Mouse (Mus musculus): ENCODE results near the gene Fam221a.
A peak's percentile ranks its signal among the peaks of the same experiment; 100 is the strongest.

The Fam221a gene

DNA sequence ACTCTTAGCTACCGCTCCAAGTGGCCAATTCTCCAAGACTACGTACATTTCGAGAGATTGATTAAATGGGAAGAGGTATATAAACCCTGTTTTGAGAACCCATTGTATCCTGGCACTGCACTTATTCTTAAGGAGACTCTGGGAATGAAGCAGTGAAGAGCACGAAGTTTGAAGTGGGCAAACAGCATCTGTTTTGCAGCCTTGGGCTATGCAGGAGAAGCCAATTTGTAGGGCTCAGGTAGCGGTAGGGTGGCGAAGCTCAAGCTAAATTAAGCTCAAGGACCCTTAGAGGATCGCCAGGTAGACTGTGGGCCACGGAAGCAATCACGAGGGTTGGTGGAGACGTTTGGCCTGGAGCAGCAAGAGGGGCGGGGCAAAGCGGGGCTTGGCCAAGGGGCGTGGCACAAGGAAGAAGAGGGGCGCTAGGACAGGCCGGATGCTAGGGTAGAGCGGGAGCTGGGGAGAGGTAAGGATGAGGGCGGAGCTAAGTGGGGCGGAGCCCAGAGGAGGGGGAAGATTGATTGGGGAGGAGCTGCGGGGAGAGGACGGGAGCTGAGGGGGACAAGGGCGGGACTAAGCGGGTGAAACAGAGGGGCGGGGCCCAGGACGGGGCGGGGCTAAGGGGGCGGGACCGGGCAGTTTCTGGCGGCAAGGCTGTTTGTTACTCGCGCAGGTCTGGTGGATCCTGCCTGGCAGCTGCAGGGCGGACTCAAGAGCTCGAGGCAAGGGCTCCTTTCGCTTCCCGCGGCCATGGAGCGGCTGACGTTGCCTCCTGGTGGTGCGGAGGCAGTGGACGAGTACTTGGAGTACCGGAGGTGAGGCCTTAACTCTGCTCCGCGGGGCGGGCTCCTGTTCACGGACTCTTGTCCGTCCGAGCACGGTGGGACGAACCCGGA, at the start of gene Fam221a:
Gene Fam221a, plus strand, starts transcription at position 581 of the 896 bp plus-strand sequence.
- peak; percentile 75 for DNase-seq (ENCODE audit: low spot score in 2 of 2)

DNA sequence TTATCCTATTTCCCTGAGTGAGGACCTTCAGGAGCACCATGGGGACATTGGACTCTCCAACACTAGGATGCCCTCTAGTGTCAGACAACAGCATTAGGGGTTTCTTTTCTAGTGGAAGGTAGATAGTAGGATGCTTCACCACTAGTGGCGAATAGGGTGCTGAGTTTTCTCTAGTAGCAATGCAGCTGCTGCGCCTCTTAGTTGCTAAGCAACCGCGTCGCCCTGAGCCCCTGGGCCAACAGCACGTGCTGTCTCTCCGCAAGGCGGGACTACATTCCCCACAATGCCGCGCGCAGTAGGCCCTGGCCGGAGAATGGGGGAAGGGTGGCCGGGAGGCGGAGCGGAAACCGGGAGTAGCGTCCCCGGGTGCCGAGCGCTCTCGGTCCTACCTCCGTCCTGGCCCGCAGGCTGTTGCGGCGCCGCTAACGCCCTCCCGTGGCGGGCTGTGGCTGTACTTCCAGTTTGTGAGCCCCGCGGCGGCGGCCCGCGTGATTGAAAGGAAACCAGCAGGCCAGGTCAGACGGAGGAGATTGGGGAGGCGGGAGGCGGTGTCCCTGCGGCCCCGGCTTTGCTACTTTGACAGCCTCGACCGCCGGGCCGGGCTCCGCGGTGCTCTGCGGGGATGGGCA, 48.5 kb upstream of the Fam221a start, which contains the start of gene Ccdc126:
Gene Ccdc126, plus strand, starts transcription at position 309 of the 629 bp plus-strand sequence.
- peak; percentile 84 to 90 for DNase-seq (ENCODE audit: low spot score in 2 of 2)

DNA sequence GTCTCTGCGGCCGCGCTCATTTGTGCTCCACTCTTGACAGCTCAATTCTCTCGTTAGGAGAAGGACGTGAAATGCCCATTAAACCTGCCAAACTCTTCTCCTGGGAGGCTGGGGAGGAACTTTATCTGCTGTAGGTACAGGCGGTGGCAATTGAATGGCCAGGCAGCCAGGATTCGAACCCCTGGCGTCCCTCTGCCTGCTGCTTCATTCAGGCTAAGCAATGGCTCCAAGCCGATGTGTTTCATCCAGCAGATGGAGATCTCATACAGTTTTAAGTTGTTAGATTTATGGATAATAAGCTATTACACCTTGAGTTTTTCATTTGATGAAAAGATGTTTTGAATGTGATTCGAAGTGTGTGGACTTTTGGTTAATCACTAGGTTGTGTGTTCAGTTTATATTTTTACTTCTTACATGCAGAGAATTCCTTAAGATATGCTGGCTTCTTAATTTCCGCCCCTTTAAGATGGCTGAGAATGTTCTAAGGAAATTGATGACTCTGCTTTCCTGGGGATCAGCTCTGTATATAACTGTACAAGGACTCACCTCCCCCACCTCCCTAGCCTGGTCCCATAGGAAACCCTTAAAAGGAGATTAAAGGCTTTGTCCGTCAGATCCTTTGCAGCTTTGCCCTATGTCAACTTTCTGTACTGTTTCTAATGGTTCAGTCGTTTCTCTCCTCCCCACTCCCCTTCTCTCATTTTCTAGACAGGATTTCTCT, 47.8 kb upstream of the Fam221a start:
- no peak for DNase-seq (ENCODE audit: low spot score in 2 of 2)

DNA sequence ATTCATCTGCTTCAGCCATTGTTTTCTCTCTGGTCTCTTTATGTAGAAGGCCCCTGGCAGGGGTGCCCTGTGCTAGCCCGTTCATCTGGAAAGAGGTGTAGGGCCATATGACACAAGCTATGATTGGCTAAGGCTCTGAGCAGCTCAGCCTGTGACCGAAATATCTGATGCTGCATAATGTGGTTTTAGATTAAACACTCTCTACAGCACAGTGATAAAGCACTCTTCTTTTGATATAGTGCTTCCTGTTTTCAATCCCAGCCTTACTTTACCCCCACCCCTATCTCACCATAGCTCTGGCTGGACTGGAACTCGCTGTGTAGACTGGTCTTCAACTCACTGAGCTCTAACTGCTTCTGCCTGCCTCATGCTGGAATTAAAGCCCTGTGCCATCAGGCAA, 46.2 kb upstream of the Fam221a start:
- DNase-seq (ENCODE audit: low spot score in 2 of 2), result no peak

DNA sequence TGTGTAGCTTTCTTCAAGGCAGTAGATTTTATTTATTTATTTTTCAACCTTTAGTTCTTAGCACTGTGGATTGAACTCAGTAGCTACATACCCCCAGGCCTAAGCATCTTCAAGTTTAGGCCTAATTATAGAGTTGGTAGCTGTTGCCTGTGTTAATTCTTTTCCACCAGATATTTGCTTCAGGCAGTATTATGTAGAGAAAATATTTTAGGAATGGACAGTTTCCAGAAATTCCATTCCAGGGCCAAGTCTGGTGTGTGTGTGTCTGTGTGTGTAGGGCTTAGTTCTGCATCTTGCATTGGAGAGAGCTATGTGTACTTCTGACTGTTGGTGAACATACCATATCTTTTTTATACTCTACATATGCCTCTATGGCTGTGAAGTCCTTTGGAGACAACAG, 45.5 kb upstream of the Fam221a start:
- DNase-seq (ENCODE audit: low spot score in 2 of 2), result no peak

DNA sequence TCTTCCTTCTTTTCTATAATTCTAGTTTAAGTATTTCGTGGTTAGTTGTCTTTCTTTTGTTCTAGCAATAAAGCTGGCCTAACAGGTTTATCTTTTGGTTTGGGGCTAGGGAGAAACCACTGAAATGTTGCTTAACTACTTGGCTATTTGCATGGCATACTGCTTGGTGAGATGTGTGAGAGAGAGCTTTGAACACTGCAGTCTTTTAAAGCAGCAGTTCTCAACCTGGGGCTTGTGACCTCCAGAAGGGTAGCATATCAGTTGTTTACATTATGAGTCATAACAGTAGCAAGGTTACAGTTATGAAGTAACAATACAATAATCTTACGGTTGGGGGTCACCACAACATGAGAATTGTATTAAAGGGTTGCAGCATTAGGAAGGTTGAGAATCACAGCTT, 44.6 kb upstream of the Fam221a start:
- DNase-seq (ENCODE audit: low spot score in 2 of 2), result no peak

DNA sequence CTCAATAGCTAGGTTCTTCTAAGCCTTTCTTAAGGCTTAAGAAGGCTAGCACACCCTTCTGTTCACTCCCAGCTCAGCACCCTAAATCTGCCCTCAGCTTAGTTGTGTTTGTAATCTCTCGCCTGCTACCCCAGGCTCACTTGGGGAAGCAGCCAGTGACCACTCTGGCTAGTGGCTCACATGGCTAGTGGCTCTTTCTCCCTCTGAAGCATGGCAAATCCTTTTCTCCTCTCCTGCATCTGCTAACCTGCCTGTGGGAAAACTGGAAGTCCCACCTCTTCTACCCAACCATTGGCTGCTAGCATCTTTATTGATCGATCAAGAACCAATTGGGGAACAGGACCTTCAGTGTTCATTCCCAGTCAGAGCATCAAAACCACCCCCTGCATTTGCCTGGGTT, 43.0 kb upstream of the Fam221a start:
- DNase-seq (ENCODE audit: low spot score in 2 of 2), result no peak

DNA sequence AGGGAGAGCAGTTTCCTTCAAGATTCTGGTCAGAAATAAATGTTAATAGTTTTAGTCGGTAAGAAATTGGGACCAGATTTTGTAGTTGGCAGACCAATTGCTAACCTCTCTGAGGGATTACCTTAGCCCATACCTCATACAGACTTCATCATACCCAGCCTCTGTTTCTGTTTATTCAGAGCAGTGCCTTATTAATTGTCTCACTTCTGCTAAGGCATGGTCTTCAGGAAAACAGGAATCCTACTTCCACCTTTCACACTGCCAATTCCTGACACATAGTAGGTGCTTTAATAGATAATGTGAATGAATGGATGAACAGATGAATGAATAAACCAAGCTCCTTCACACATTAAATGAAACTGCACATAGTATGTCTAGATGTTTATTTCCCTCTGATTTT, 42.2 kb upstream of the Fam221a start:
- no peak for DNase-seq (ENCODE audit: low spot score in 2 of 2)

DNA sequence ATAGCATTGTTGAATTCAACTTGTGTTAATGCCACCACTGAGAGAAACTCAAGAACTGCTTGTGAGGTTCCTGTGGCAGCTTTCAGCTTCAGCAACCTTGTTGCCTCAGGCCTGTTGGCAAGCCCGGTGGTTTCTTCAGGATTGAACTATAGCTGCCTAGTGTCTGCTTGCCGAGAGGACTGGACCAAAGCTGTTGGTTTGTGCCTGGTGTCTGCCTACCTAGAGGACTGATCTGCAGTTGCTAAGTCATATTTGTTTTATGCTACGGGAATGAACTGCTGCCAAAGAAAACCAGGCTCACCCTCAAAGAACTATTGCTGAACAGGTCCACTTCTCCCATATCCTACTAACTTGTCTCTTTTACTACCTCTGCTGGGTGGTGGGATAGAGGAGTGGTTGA, 40.7 kb upstream of the Fam221a start:
- no peak for DNase-seq (ENCODE audit: low spot score in 2 of 2)

DNA sequence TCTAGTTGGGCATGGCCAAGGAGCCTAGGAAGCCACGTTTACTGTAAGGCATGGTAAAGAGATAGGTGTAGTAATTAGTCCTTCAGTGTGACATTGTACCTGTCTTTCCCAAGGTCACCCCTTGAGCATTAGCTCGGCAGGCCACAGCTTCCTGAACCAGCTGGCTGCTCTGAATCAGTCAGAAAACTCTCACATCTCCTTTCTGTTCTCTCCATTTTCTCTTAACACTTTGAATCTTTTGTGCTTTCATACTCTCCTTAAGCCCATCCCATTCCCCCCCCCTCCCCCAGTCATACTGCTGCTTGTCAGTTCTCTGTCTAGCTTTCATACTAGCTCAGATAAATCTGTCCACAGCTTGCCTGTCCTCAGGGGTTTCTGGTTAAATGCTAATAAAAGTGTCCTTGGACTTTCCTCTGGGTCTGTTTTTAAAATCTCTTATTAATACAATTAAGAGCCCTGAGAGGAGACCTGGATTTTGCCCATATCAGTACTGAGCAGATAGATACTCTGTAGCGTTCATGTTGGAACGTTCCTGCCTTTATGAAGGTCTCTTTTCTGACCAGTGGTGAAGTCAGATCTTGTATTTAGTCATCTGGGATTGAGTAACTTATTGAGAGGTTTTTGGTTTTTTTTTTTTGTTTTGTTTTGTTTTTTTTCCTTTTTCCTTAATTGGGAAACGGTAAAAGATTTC, 36.0 kb upstream of the Fam221a start:
- no peak for DNase-seq (ENCODE audit: low spot score in 2 of 2)

DNA sequence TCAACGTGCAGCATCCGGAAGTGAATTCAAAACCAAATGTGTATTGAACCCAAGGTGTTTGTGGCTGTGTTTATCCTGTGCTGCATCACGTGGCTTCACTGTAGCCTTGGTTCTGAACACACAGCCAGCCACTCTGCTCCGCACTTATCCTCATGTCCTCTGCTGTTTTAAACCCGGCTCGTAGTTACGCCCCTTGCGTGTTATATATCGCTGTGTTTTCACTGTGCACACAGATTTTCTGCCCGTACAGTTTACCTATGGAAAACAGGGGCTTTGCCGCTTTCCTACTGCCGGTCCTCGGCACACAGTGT, 35.5 kb upstream of the Fam221a start:
- DNase-seq (ENCODE audit: low spot score in 2 of 2), result no peak

DNA sequence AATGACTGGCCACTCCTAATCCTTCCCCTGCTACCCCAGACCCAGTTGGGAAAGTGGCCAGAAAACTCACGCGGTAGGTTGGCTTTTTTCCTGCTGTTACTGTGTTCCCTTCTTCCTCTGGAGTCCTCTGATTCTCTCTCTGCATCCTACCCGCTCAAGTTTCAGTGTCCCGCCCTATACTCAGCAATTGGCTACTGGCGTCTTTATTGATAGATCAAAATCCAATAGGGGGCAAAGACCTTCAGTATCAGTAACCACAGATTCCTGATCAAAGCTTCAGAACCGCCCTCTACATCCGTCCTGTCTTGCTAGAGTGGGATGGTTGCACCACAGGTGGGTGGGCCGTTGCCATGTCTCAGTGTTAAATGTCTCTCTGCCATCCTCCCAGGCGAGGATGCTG, 29.0 kb upstream of the Fam221a start:
- no peak for DNase-seq (ENCODE audit: low spot score in 2 of 2)

DNA sequence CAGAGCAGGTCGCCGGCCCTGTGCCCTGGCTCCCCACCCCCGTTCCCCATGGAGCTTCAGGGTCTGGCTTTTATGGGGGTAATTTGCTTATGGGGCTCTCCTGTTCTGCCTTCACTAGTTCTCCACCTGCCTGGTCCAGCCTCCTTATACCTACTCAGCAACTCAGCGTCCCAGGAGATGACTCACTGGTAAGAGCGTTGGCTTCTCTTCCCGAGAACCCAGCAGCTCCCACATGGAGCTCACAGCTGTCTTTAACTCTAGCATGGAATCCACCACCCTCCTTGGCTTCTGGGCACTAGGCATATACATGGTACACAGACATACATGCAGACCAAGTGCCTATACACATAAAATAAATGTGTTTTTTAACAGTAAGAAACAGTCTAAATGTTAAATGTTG, 28.4 kb upstream of the Fam221a start:
- DNase-seq (ENCODE audit: low spot score in 2 of 2), result no peak

DNA sequence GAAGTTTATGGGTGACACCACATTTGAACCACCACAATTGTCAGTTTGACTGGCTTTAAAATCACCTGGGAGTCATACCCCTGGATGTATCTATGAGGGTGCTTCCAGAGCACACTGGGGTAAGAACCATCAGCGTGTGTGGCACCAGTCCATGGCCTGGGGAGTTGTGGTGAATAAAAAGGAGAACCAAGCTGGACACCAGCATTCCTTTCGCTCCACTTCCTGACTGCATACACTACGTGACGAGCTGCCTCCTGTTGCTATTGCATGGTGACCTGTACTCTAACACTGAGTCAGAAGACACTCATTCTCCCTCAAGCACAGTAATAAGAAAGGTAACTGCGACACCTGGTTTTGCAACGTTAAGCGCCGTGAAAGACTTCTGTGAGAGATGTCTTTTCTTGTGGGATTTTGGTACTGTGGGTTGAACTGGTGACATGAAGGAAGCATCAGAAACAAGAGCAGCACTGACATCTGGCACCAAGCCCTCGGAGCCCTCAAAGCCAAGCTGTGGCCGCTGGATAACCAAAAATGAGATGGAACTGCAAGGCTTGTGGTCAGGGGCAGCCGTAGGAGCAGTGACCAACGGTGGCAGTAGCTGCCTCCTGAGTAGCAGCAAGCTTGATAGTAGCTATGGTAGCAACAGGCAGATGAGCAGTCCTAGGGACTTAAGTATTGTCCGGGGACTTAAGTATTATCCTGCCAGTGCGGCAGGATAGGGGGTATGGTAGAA, 23.6 kb upstream of the Fam221a start:
- no peak for DNase-seq (ENCODE audit: low spot score in 2 of 2)

DNA sequence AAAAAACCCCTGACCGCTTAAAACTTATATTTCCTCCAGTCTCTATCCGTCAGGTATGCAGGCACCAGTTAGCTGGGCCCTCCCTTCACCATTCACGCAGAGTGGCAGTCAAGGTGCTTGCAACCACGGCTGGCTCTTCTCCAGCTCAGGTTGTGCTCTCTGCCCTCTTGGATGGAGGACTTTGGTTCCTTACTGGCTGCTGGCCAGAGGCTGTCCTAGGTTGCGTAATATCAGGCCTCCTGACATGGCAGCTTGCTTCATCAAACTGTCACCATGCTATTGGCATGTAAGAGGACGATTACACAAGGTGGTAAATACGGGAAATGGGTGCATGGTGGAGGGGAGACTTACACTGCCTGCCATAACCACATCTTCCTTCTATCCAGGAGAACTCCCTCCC, 17.7 kb upstream of the Fam221a start:
- no peak for DNase-seq (ENCODE audit: low spot score in 2 of 2)

DNA sequence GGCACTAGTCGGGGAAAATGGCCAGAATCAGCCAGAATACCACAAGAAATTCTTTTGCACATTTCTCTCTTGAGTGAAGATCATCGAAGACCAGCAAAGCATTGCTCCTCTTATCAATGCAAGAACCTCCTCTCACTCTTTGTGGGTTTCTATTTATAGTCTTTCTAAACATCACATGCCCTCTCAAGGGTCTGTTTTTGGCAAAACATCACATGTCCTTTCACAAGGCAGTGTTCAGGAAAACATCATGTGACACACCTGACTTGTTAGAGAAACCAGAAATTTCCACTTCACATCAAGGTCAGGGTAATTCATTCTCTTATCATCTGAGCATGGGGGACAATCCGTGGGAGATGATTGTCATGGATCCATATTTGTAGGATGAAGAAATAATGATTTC, 12.9 kb upstream of the Fam221a start:
- no peak for DNase-seq (ENCODE audit: low spot score in 2 of 2)

DNA sequence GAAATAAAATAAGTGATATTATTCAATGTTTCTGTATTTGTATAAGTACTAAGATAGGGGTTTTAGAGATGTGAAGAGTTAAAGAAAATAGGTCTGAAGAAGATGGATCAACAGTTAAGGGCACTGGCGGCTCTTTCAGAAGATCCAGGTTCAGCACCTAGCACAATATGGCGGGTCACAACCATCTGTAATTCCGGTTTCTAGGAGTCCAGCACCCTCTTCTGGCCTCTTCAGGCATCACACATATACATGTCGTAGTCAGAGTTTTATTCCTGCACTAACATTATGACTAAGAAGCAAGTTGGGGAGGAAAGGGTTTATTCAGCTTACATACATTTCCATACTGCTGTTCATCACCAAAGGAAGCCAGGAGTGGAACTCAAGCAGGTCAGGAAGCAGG, 12.4 kb upstream of the Fam221a start:
- DNase-seq (ENCODE audit: low spot score in 2 of 2), result no peak

DNA sequence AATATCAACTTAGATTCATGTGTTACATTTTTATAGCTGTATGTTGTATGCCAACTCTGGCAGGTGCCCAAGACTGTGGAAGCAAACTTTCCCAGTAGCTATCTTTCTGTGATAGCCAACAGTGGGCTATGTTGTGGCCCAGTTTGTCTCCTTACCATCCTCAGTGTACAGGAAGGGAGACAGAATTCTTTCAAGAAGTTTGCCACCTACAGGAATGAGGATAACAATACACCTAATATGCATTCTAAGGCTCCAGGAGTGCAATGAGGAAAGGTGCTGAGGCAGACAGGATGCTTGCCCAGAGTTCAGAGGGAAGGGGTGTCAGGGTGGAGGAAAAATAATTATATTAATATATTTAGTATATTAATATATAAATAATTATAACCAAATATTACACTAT, 7.1 kb upstream of the Fam221a start:
- no peak for DNase-seq (ENCODE audit: low spot score in 2 of 2)

DNA sequence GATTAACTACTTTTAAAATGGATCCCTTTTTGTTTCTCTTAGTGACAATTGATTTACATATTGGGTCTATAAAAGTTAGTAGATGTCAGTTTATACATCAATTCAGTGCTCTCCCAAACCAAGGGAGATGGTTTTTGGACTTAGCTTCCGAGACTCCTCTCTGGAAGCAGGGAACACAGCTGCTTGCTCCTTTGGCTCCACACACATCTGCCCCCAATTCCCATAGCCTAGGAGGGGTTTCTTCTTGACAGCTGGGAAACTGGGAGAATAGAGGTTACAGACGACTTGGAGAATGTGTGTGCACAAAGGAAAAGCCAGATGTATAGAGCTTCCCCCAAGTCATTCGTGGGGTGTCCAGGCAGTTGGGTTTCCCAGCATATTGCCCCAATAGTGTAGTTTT, 673 bp downstream of the Fam221a start:
- DNase-seq (ENCODE audit: low spot score in 2 of 2), result no peak

DNA sequence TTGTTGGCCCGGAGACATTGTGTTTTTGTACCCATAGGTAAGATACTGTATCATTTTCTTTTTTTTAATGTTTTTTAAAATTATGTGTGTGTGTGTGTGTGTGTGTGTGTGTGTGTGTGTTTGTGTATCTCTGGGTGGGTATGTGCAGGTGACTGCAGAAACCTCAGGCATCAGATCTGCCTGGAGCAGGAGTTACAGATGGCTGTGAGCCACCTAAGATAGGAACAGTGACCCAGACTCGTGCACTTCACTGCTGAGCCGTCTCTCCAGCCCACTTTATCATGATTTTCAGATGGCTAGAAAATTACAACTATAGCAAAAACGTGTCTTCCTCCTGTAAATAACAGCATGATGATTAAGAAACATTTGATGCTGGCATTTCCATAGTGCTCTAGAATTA, 5.2 kb downstream of the Fam221a start:
- DNase-seq (ENCODE audit: low spot score in 2 of 2), result no peak

DNA sequence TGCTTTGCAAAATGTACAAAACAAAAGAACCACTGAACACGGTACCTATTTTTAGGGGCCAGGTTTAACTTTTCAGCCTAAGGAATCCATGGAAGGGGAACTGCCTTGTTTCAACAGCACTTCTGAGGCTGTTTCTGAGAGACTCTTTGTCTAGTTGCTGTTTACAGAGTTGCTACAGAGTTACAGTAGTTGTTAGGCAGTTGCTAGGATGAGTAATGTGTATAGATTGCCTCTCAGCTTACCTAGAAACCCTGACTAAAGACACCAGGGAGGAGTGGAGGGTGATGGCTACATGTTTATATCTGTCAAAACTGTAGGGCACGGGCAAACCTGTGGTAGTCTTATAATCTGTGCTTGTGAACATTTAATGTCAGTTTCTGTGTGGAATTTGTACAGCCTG, 6.4 kb downstream of the Fam221a start:
- no peak for DNase-seq (ENCODE audit: low spot score in 2 of 2)

DNA sequence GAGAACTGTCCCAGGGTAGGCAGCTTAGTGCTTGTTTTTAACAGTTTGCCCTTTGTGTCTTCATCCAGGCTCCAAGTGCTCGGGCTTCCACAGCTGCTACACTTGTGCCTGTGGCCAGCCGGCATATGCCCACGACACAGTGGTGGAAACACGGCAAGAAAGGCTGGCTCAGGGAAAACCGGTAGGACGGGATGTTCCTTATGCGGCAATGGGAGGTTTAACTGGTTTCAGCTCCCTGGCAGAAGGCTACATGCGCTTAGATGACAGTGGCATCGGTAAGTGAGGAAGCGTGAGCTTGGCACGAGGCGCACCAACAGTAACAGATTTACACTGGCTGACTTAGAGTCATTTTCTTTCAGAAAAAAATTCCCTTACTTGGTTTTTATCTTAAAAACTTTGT, 10.8 kb downstream of the Fam221a start:
- DNase-seq (ENCODE audit: low spot score in 2 of 2), result no peak
